Mouse (Mus musculus): ENCODE measurements around the gene Ccno. TPM values are rescaled to one million over a fixed set of nuclear protein-coding genes. Genes with fewer than 3 reads are reported as not detected.

Ccno gene
- polyA plus RNA-seq, 1 experiment from 2014 or later, result 5.3 TPM

- Histone ChIP-seq H3K36me3 (ENCODE audit: control insufficient read depth, insufficient read depth, low read length) (no peaks in the 10 kb centered on the region), H3K4me1 (replicated peaks; ENCODE audit: control insufficient read depth, insufficient read depth, low read length) (no peaks in the 10 kb centered on the region; the same call in 1 of the 2 replicates), H3K9me3 (ENCODE audit: control insufficient read depth, low read length) (no peaks in the 10 kb centered on the region), H3K4me2 (ENCODE audit: low read depth, low read length, severe bottlenecking) (peak overlapping the region; percentile 90), H3K9ac (ENCODE audit: low read length) (0 out of 2 replicates have a peak overlapping the region, but pooled peaks have one; percentile 41), H3K4me3 (ENCODE audit: low read depth, low read length) (peak overlapping the region; percentile 48), H3K27ac (ENCODE audit: low read depth, low read length) (no peak overlapping the region), H3K27me3 (ENCODE audit: control insufficient read depth, insufficient read depth, low read length) (peaks cover 30% of the 10 kb centered on the region)
- DNase-seq (ENCODE audit: low spot score) (peak; percentile 78), ATAC-seq (replicated peaks; ENCODE audit: low FRiP score) (peak; percentile 77)
- under 1% methylated on average over 4 of the region's 4 CpGs for WGBS
Measured at GRCm38 (mm10) chr13:113035852-113036251, 48.2 kb downstream of the Ccno start.

MicroRNA genes within 50 kb of the gene (microRNA counts, 519-probe panel; counts per million panel counts)
- 4,346 counts per million, percentile 35 among the panel's probes with 10 or more counts for microRNA mmu-miR-449a
- 31.2 counts per million for microRNA mmu-miR-449b
- 31.2 counts per million for microRNA mmu-miR-449c

Small RNAs within 50 kb of the gene (microRNA-seq; reads per million reads assigned to microRNA genes)
- gene Mir449a (ENCODE audit: insufficient number of aligned reads) (3,541 reads per million, percentile 83 among the genes with 10 or more reads in this experiment), gene Mir449b (ENCODE audit: insufficient number of aligned reads) (7.6 reads per million), gene Mir449c (ENCODE audit: insufficient number of aligned reads) (5.9 reads per million)

Other genes with a start within 250 kb of the Ccno start
- 16.1 and 16.2 TPM in 2 replicates for gene Plpp1, start 187.0 kb upstream of the Ccno start, polyA plus RNA-seq (2014; fragmentation: Nextera tagmentation; extraction: Ambion mirVana)
- gene Mtrex, start 60.4 kb upstream of the Ccno start, polyA plus RNA-seq (2014; fragmentation: Nextera tagmentation; extraction: Ambion mirVana), result 101 and 109 TPM in 2 replicates
- 34.3 and 37.2 TPM in 2 replicates for gene Dhx29, start 60.3 kb upstream of the Ccno start, polyA plus RNA-seq (2014; fragmentation: Nextera tagmentation; extraction: Ambion mirVana)
- gene Mcidas, start 6.0 kb downstream of the Ccno start, polyA plus RNA-seq (2014; fragmentation: Nextera tagmentation; extraction: Ambion mirVana), result 3.4 TPM in 2 replicates
- gene Cdc20b, start 47.3 kb downstream of the Ccno start, polyA plus RNA-seq (2014; fragmentation: Nextera tagmentation; extraction: Ambion mirVana), result 0.57 and 0.73 TPM in 2 replicates
- gene Gpx8, start 58.6 kb downstream of the Ccno start, polyA plus RNA-seq (2014; fragmentation: Nextera tagmentation; extraction: Ambion mirVana), result 89.4 and 92.9 TPM in 2 replicates
- not detected in 2 replicates for gene Gzma, start 113.2 kb downstream of the Ccno start, polyA plus RNA-seq (2014; fragmentation: Nextera tagmentation; extraction: Ambion mirVana)
- gene Esm1, start 221.9 kb downstream of the Ccno start, polyA plus RNA-seq (2014; fragmentation: Nextera tagmentation; extraction: Ambion mirVana), result 1.8 and 2.1 TPM in 2 replicates
- not detected in 2 replicates for gene Gzmk, start 238.1 kb downstream of the Ccno start, polyA plus RNA-seq (2014; fragmentation: Nextera tagmentation; extraction: Ambion mirVana)

Data from forebrain, embryonic 11.5 days (tissue).